Mouse (Mus musculus): ENCODE measurements around the gene Ubxn6. TPM values are rescaled to one million over a fixed set of nuclear protein-coding genes. Genes with fewer than 3 reads are reported as not detected.
A peak's percentile ranks its signal among the peaks of the same experiment; 100 is the strongest.
"Not testable (repeated sequence)": the region's sequence is repeated elsewhere in the genome, so short reads cannot be mapped to it uniquely, and the experiment has no call there.

The Ubxn6 gene
- total RNA-seq, 2 experiments from 2014 or later = 13.6 to 17.4 TPM

DNA sequence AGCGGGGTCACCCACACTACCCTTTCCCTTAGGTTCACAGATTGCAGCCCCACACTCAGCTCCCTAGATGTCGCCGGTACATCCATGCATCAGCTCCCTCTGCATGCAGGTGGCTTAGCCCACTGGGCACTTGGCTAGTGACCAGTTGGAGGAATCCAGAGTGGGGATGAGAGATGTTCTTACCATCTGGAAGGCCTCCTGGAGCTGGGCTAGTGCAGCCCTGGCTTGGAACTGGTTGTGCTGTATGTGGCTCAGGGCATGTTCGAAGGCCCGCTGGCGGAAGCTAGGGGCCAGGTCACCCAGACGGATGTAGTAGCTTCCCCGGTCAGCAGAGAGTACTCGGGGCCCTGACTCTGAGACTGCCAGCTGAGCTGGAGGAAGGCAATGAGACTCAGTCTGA is 28.1 kb upstream of the Ubxn6 start:
- ATAC-seq (replicated peaks; ENCODE audit: poor library complexity) = no peak

DNA sequence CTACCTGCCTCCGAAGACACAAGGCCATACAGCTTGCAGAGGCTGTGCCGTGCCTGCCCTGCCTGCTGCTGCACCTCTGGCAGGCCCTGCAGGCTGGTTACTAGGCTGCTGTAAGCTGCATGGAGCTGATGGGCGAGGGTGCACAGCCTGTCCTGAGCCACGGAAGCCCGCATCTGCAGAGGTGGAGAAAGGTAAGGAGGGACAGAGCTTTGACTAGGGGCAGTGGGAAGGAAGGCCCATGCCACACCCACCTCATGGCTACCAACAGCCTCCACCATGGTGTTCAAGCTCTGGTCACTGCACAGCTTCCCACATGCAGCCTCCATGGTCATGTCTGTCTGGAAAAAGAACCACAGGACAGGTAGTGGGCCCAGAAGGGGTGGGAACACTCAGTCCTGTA is 27.3 kb upstream of the Ubxn6 start:
- ATAC-seq (replicated peaks; ENCODE audit: poor library complexity) = no peak

DNA sequence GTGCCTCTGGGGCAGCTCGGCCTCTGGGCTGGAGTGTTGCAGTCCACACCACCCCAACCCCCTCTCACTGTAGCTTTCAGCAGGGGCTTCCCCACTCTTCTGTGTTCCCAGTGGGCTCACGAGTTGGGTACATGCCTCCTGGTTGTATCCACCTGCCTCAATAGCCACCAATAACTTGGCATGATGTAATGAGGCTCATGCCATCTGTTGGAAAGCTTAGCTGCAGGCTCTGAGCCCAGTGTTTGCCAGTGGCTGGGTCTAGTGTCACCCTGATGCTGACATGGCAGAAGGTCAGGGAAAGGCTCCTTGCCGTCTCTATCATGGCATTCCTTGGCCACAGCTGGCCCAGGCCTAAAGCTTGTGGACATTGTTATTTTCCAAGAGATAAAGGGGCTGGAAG is 26.0 kb upstream of the Ubxn6 start:
- no peak for ATAC-seq (replicated peaks; ENCODE audit: poor library complexity)

DNA sequence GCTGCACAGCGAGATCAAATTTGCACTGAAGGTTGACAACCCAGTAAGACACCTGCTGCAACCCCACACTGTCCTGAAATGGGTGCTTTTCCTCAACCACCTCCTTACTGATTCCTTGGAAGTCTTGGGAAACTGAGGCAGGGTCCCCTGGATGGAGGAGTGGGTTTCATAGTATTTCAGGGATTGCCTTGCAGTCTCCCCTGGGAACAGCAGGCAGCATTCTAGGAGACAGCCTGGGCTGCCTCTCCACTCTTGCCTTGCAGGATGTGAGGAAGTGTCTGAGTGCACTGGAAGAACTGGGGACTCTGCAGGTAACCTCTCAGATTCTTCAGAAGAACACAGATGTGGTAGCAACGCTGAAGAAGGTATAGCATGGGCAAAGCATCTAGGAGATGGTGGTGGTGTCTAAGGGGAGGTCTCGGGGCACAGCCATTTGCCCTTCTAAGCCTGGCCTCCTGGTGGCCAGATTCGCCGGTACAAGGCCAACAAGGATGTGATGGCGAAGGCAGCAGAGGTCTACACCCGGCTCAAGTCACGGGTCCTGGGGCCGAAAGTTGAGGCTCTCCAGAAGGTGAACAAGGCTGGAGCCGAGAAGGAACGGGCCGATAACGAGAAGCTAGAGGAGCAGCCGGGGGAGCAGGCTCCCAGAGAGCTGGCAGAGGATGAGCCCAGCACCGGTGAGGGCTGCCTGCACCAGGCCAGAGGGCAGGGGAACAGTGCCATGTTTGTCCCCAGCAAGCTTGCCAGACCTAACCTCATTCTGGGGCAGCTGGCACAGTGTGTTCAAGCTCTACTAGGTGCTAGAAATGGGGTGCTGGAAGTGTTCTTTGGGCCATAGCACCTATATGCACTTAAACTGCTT is 24.1 kb upstream of the Ubxn6 start:
- no peak; the same call in 1 of the 2 replicates for ATAC-seq (replicated peaks; ENCODE audit: poor library complexity)

- ATAC-seq (replicated peaks; ENCODE audit: poor library complexity) = no peak
These were observed 23.4 kb upstream of the Ubxn6 start for GRCm38 (mm10) chr17:56098180-56098579.

GRCm38 (mm10) chr17:56096883-56097282 is 22.1 kb upstream of the Ubxn6 start:
- ATAC-seq (replicated peaks; ENCODE audit: poor library complexity) = no peak

GRCm38 (mm10) chr17:56092794-56093193 is 18.0 kb upstream of the Ubxn6 start:
- no peak for ATAC-seq (replicated peaks; ENCODE audit: poor library complexity)

- no peak for ATAC-seq (replicated peaks; ENCODE audit: poor library complexity)
These were observed 17.5 kb upstream of the Ubxn6 start for GRCm38 (mm10) chr17:56092312-56092711.

- no peak for ATAC-seq (replicated peaks; ENCODE audit: poor library complexity)
These were observed 6.2 kb upstream of the Ubxn6 start for GRCm38 (mm10) chr17:56080781-56081585.

DNA sequence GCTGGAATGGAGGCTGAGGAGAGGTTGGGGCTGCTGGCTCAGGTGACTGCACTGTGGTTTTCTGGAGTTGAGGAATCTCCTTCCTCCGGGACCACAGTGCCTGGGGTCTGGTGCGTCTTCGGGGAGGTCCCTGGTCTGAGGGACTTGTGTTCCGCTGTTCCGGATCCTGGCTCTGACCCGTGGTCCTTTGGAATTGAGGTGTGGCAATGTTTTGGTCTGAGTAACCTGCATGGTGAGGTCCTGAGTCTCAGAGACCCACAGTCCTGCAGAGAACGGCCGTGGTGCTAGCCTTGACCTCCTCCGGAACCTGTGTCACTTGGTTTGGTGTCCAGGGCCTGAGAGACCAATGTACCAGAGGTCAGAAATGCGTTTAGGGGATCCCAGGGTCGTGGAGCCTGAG is 5.1 kb upstream of the Ubxn6 start:
- no peak for ATAC-seq (replicated peaks; ENCODE audit: poor library complexity)

- peak; percentile 67 for ATAC-seq (replicated peaks; ENCODE audit: poor library complexity)
These were observed 4.3 kb upstream of the Ubxn6 start, which contains the start of gene Hdgfl2 for GRCm38 (mm10) chr17:56078880-56079795. Gene Hdgfl2 (plus strand): TSS chr17:56079634.

DNA sequence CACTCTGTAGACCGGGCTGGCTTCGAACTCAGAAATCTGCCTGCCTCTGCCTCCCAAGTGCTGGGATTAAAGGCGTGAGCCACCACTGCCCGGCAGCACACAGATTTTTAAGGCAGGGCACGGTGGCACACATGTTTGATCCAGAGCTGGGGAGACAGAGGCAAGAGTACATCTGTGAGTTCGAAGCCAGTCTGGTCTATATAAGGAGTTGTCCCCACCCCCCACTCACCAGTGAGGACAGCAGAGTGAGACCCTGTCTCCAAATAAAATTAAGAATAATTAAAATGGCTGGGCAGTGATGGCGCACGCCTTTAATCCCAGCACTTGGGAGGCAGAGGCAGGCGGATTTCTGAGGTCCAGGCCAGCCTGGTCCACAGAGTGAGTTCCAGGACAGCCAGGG is 3.5 kb upstream of the Ubxn6 start:
- not testable (repeated sequence) for ATAC-seq (replicated peaks; ENCODE audit: poor library complexity)

- no peak for ATAC-seq (replicated peaks; ENCODE audit: poor library complexity)
These were observed 2.7 kb upstream of the Ubxn6 start for GRCm38 (mm10) chr17:56077523-56077922.

DNA sequence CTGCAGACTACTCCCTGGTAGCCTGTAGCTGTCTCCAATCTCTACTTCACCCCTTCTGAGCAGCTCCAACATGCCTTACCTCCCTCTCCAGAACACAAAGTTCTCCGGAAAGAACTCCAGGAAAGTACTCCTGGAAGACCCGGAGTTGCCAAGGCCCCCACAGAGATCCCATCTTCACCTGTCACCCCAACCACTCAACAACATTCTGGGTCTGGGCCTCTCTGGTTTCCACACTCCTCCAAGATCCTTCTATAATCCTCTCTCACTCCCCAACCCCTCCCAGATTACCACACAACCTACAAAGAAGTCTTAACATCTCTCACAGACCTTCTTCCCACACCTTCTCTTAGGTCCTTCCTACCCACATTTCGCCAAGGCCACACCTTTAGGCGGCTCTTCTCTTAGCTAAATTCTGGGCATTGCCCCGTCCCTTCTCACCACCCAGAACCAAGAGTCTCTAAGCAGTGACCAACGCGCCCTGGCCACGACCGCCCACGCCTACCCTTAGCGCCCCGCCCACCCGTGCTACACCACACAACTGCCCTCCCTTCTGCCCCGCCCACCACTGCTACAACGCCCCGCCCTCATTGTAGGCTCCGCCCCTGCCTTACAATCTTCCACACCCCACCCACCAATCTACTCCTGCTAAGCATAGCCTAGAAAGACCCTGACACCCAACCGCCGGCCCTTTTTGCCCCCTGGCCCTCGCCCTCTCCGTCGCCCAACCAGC is 566 bp downstream of the Ubxn6 start:
- peak; percentile 46 for ATAC-seq (replicated peaks; ENCODE audit: poor library complexity)

DNA sequence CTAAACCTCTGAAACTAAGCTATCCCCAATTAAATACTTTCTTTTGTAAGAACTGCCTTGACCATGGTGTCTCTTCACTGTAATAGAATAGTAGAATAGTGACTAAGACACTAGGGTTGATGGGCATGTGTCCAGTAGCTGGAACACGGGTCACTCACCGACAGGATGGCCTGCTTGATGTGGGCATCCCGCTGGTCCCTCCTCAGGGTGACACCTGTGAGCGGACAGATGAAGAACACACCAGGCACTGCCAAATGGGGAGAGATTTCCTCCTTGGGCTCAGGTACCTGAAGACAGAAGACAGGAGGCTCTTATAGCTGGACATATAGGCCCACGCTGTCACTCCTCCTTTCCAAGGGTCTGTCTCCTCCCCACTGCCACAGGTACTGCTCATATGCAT is 2.6 kb downstream of the Ubxn6 start:
- no peak for ATAC-seq (replicated peaks; ENCODE audit: poor library complexity)

DNA sequence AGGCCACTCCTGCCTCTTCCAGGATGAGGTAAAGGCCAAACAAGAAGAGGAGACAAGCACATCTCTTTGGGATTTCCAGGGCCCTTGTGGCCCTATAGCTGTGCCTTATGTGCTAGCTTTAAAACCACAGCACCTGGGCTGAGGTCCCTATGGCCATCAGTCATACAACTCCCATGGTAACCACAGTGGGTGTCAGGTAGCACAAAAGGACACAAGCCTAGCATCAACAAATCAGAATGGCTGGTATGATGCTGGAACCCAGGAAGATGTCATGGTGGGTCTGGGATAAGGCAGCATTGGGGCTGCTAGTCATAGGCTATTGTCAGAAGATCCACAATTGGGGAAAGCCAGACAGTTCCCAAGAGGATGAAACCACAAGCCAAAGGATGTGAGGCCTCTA is 3.7 kb downstream of the Ubxn6 start:
- ATAC-seq (replicated peaks; ENCODE audit: poor library complexity) = no peak

- no peak for ATAC-seq (replicated peaks; ENCODE audit: poor library complexity)
These were observed 5.8 kb downstream of the Ubxn6 start for GRCm38 (mm10) chr17:56069066-56069465.

DNA sequence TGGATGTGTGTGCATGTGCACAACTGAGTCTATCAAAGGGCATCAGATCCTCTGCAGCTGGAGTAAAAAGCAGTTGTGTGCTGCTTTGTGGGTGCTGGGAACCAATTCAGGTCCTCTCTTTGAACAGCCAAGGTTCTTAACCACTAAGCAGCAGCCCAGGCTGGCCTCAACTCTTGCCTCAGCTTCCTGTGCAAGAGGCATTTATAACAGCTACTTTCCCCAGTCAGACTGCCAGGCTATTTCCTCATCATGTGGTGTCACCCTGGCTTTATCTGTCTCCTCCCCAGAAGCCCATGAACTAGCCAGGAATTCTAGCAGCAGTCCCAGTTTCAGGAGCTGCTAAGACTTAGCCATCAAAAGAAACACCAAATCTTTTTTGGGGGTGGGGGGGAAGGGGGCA is 8.4 kb downstream of the Ubxn6 start:
- peak; percentile 64 for ATAC-seq (replicated peaks; ENCODE audit: poor library complexity)

DNA sequence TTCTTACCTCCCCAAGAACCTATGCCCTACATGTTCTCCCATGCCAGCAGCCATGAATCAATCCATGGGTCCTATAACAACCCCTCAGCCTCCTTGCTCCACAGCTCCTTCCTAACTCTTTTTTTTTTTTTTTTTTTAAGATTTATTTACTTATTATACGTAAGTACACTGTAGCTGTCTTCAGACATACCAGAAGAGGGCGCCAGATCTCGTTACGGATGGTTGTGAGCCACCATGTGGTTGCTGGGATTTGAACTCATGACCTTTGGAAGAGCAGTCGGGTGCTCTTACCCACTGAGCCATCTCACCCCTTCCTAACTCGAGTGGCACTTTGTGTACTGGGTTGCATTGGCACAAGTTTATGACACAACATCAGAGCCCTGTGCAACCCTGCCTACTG is 9.1 kb downstream of the Ubxn6 start:
- ATAC-seq (replicated peaks; ENCODE audit: poor library complexity) = not testable (repeated sequence)

DNA sequence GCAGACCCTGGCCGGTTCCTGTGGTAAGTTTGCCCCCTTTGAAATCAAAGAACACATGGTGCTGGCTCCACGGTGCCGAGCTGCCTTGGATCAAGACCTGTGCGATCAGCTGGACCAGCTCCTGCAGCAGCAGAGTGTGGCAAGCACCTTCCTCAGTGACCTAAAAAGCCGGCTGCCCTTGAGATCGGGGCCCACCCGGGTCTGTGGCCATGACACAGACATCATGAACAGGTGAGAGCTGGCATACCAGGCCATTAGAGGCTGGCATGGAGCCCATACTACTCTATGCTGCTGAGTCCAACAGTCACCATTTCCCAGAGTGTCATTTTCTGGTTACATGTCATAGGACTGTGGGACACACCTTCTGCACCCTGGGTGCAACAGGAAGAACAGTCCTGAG is 12.7 kb downstream of the Ubxn6 start:
- ATAC-seq (replicated peaks; ENCODE audit: poor library complexity) = no peak
